Mouse (Mus musculus) testis, adult 2 months (tissue): ENCODE data around the gene Bcl3.

Source experiments
- CTCF ChIP-seq: fragments of 200-500 bp; IDR thresholded peaks from 2 replicates; pipeline ENCODE4 v1.5.1; 2012; ENCODE audit warnings: low read depth, mild to moderate bottlenecking, inconsistent platforms, low read length, moderate library complexity; ENCODE audit not compliant: control insufficient read depth, insufficient read depth, insufficient replicate concordance
- POLR2A ChIP-seq: fragments of 200-500 bp; IDR thresholded peaks from 2 replicates; pipeline ENCODE4 v1.6.1; 2012; ENCODE audit warnings: low read depth, mild to moderate bottlenecking, inconsistent platforms, low read length, moderate library complexity; ENCODE audit not compliant: control insufficient read depth

GRCm38 (mm10) chr7:19859740-19860139 is 37.2 kb upstream of the Bcl3 start:
- TF ChIP-seq POLR2A (no peak), CTCF (no peak)
